Mouse (Mus musculus) hindbrain, embryonic 12.5 days (tissue): ENCODE data around the gene Wdr63. TPM values are rescaled to one million over a fixed set of nuclear protein-coding genes. Genes with fewer than 3 reads are reported as not detected.

Experiments
- ATAC-seq: fragments of 200-750 bp; cut with Nextera tagmentation; 2 replicates; pipeline ENCODE4 v1.8.0; 2017; ENCODE audit warnings: moderate TSS enrichment; ENCODE audit not compliant: low FRiP score
- H3K27ac ChIP-seq: fragments of 300-500 bp; sonication (generic); 2 replicates; pipeline ENCODE4 v1.5.1; 2016; ENCODE audit warnings: mild to moderate bottlenecking
- H3K27me3 ChIP-seq: fragments of 300-500 bp; sonication (generic); 2 replicates; pipeline ENCODE4 v1.6.1; 2016; ENCODE audit warnings: mild to moderate bottlenecking
- H3K36me3 ChIP-seq: fragments of 300-500 bp; sonication (generic); 2 replicates; pipeline ENCODE4 v1.6.1; 2016; ENCODE audit warnings: mild to moderate bottlenecking
- H3K4me1 ChIP-seq: fragments of 300-500 bp; sonication (generic); 2 replicates; pipeline ENCODE4 v1.6.1; 2016
- H3K4me2 ChIP-seq: fragments of 300-500 bp; sonication (generic); replicated peaks from 2 replicates; pipeline ENCODE4 v1.6.1; 2016; ENCODE audit warnings: mild to moderate bottlenecking
- H3K4me3 ChIP-seq: fragments of 300-500 bp; sonication (generic); 2 replicates; pipeline ENCODE4 v1.5.1; 2016; ENCODE audit warnings: mild to moderate bottlenecking
- H3K9ac ChIP-seq: fragments of 300-500 bp; sonication (generic); 2 replicates; pipeline ENCODE4 v1.6.1; 2016; ENCODE audit warnings: mild to moderate bottlenecking, moderate library complexity
- H3K9me3 ChIP-seq: fragments of 300-500 bp; sonication (generic); replicated peaks from 2 replicates; pipeline ENCODE4 v1.6.1; 2016; ENCODE audit warnings: mild to moderate bottlenecking
- WGBS: fragments of 180-500 bp; shearing (Covaris S2); methylation state at CpG from one replicate; pipeline ENCODE4 v1.1.7; 2016; 5-methylcytosine and 5-hydroxymethylcytosine counted together
- polyA plus RNA-seq: library from polyadenylated mRNA; unstranded; fragments of >200 nt; fragmentation: Nextera tagmentation; extraction: Ambion mirVana; gene quantifications from 2 replicates; pipeline ENCODE4 v1.2.1, GENCODE M21; 2016

Wdr63 gene
- polyA plus RNA-seq, 1 experiment from 2014 or later: 1.8 TPM

DNA sequence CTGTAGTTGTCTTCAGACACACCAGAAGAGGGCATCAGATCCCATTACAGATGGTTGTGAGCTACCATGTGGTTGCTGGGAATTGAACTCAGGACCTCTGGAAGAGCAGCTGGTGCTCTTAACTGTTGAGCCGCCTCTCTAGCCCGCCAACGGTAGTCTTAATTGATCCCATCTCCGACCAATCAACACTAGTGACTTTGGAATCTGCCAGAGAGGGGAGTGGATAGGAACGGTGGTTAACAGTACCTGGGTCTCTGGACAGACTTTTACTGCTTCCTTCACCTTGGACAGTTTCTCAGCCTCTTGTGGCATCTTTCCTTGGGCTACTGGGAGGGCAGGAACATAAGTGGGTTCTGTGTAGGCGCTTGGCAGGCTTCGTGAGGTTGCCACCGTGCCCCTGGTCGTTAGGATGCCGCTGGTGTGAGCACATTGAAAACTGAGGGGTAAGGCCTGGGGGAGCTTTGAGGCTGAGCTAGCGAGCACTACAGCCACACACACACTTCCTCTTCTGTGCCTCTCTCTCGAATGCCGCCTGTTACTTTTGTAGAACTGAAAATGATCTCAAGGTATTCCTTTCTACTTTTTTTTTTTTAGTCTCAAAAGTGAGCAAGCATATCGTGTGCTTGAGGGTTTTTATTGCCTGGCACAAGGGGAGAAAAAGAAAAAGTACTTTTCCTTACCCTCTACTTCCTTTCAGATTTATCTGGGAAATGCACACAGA is 114.3 kb downstream of the Wdr63 start:
- Histone ChIP-seq H3K4me3 (no peak overlapping the region), H3K9me3 (no peaks in the 10 kb centered on the region), H3K4me1 (peaks cover 7% of the 10 kb centered on the region), H3K9ac (no peak overlapping the region), H3K27me3 (peaks cover 7% of the 10 kb centered on the region), H3K4me2 (no peak overlapping the region), H3K36me3 (no peaks in the 10 kb centered on the region), H3K27ac (no peak overlapping the region)
- no peak for ATAC-seq
- 87% methylated on average over 14 of the region's 14 CpGs for WGBS

DNA sequence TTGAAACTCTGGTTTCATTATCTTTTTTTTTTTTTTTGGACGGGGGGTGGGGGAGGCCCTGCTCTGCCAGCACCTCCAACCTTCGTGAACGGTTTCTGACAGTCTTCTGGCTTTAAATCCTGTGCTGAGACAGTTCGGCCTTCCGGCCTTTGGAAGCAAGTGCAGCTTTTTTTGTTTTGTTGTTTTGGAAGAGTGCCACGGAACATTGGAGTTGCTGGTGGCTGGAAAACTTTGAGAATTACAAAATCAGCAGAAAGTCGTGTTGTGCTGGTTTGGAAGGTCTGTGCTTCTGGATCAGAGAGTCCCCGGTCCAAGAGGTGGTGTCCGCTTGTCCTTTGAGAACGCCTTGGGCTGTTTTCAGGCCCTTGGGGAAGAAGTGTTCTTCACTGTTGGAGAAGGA is 115.1 kb downstream of the Wdr63 start:
- Histone ChIP-seq H3K4me2 (no peak overlapping the region), H3K27ac (no peak overlapping the region), H3K9me3 (no peaks in the 10 kb centered on the region), H3K4me3 (no peak overlapping the region), H3K27me3 (peaks cover 14% of the 10 kb centered on the region), H3K4me1 (peaks cover 11% of the 10 kb centered on the region), H3K36me3 (no peaks in the 10 kb centered on the region), H3K9ac (no peak overlapping the region)
- 96% methylated on average over 10 of the region's 10 CpGs for WGBS
- no peak for ATAC-seq

DNA sequence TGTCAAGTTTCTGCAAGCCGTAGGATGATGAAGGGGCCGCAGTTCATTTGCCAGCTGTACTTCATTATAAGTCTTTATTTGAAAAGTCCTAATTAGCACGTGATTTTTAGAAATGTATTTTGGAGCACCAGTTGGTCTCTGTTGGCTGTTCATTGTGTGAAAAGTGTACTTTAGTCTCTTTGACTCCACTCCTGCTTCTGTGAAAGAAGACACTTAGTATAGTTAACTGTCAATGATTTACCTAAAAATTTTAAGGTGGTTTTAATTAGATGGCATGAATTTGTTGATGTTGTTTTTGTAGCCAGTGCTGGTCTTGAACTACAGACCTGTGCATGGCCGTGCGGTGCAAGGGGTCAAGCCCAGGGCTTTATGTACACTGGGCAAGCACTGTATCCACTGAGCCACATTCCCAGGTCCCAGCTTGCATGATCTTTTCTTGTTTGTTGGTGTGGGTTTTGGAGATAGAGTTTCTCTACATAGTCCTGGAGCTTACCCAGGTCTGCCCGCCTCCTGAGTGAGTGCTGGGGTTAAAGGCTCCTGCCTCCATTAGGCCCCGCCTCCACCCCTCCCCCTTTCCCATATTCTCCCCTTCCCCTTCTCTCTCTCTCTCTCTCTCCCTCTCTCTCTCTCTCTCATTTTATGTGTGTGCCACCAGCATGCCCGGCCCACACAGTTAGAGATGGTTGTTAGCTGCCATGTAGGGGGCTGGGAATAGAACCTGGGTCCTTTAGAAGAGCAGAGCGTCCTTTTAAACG is 115.8 kb downstream of the Wdr63 start:
- WGBS: 89% methylated on average over 10 of the region's 10 CpGs
- no peak overlapping the region for H3K9ac ChIP-seq

DNA sequence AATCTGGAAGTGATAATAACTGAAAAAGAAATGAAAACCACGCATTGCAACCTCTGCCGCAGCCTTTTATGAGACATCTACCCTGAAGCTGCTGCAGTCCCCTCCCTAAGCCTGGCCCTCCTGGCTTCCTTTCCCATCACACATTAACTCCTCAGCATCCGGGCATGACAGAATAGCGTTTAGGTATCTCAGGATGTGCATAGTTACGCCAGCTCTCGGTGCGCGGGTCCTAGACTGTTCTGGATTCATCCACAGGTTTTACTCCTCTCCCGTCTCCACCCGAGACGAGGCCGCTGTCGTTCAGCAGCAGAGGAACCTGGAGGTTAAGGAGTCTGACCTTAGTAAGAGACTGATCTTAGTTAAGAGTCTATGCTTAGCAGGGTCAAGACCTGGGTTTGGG is 116.8 kb downstream of the Wdr63 start:
- H3K27me3 ChIP-seq: peaks cover 22% of the 10 kb centered on the region
- peaks cover 13% of the 10 kb centered on the region for H3K4me1 ChIP-seq
- H3K27ac ChIP-seq: no peak overlapping the region
- no peaks in the 10 kb centered on the region for H3K36me3 ChIP-seq
- no peak for ATAC-seq
- H3K9ac ChIP-seq: no peak overlapping the region
- no peaks in the 10 kb centered on the region for H3K9me3 ChIP-seq
- no peak overlapping the region for H3K4me2 ChIP-seq
- 85% methylated on average over 13 of the region's 13 CpGs for WGBS
- H3K4me3 ChIP-seq: no peak overlapping the region

More for the DNA sequence above, 115.8 kb downstream of the Wdr63 start:
- Histone ChIP-seq H3K27ac (no peak overlapping the region), H3K4me2 (no peak overlapping the region), H3K36me3 (no peaks in the 10 kb centered on the region), H3K4me1 (peaks cover 13% of the 10 kb centered on the region), H3K4me3 (no peak overlapping the region), H3K9me3 (no peaks in the 10 kb centered on the region), H3K27me3 (peaks cover 14% of the 10 kb centered on the region)
- no peak for ATAC-seq

Other genes with a start within 250 kb of the Wdr63 start
- gene Bcl10, start 185.3 kb downstream of the Wdr63 start, polyA plus RNA-seq: 52.0 and 52.5 TPM in 2 replicates
- 61.4 and 64.3 TPM in 2 replicates for gene 2410004B18Rik, start 170.1 kb downstream of the Wdr63 start, polyA plus RNA-seq
- gene Syde2, start 120.3 kb downstream of the Wdr63 start, polyA plus RNA-seq: 1.4 and 2.0 TPM in 2 replicates
- 2.3 and 4.4 TPM in 2 replicates for gene Mcoln3, start 9.3 kb upstream of the Wdr63 start, polyA plus RNA-seq
- gene Mcoln2, start 41.7 kb upstream of the Wdr63 start, polyA plus RNA-seq: 0.35 and 1.1 TPM in 2 replicates
- 1.0 and 1.1 TPM in 2 replicates for gene Lpar3, start 112.8 kb upstream of the Wdr63 start, polyA plus RNA-seq